Mouse (Mus musculus): ENCODE data around the gene Sytl3. TPM values are rescaled to one million over a fixed set of nuclear protein-coding genes. Genes with fewer than 3 reads are reported as not detected.
"Not testable (repeated sequence)": the region's sequence is repeated elsewhere in the genome, so short reads cannot be mapped to it uniquely, and the experiment has no call there.

Sytl3 gene
- polyA plus RNA-seq, 1 experiment from 2014 or later = 0.13 TPM

- H3K27me3 ChIP-seq (ENCODE audit: insufficient read depth, low read length); H3K9ac ChIP-seq; ATAC-seq (ENCODE audit: insufficient read depth); H3K4me1 ChIP-seq (ENCODE audit: insufficient read depth); H3K27ac ChIP-seq (ENCODE audit: low read depth); H3K36me3 ChIP-seq (ENCODE audit: insufficient read depth); H3K9me3 ChIP-seq (ENCODE audit: low read depth, low read length); DNase-seq; H3K4me2 ChIP-seq; H3K4me3 ChIP-seq (ENCODE audit: low read depth, low read length): not testable (repeated sequence)
- 52% methylated on average over 3 of the region's 3 CpGs for WGBS
Observed at GRCm38 (mm10) chr17:6662840-6663239, 3.9 kb downstream of the Sytl3 start.

GRCm38 (mm10) chr17:6665389-6665788 is 6.5 kb downstream of the Sytl3 start:
- H3K4me3 ChIP-seq (ENCODE audit: low read depth, low read length); H3K27ac ChIP-seq (ENCODE audit: low read depth); ATAC-seq (ENCODE audit: insufficient read depth); DNase-seq; H3K9me3 ChIP-seq (ENCODE audit: low read depth, low read length); H3K27me3 ChIP-seq (ENCODE audit: insufficient read depth, low read length); H3K36me3 ChIP-seq (ENCODE audit: insufficient read depth); H3K4me1 ChIP-seq (ENCODE audit: insufficient read depth); H3K4me2 ChIP-seq; H3K9ac ChIP-seq: not testable (repeated sequence)
- WGBS = 79% methylated on average over 4 of the region's 5 CpGs

GRCm38 (mm10) chr17:6668522-6668921 is 9.6 kb downstream of the Sytl3 start:
- 0 out of 2 replicates have a peak, but pooled peaks have one; percentile 14 for ATAC-seq (ENCODE audit: insufficient read depth)
- H3K9me3 ChIP-seq (ENCODE audit: low read depth, low read length); H3K4me3 ChIP-seq (ENCODE audit: low read depth, low read length); H3K27me3 ChIP-seq (ENCODE audit: insufficient read depth, low read length); H3K4me2 ChIP-seq; H3K4me1 ChIP-seq (ENCODE audit: insufficient read depth); H3K9ac ChIP-seq; H3K27ac ChIP-seq (ENCODE audit: low read depth); DNase-seq; H3K36me3 ChIP-seq (ENCODE audit: insufficient read depth): not testable (repeated sequence)
- WGBS = no CpG with 5 or more reads among the region's 6 CpGs

GRCm38 (mm10) chr17:6674297-6674696 is 15.4 kb downstream of the Sytl3 start:
- H3K4me1 ChIP-seq (ENCODE audit: insufficient read depth); DNase-seq; H3K9me3 ChIP-seq (ENCODE audit: low read depth, low read length); H3K27me3 ChIP-seq (ENCODE audit: insufficient read depth, low read length); H3K4me2 ChIP-seq; H3K36me3 ChIP-seq (ENCODE audit: insufficient read depth); H3K9ac ChIP-seq; H3K4me3 ChIP-seq (ENCODE audit: low read depth, low read length); H3K27ac ChIP-seq (ENCODE audit: low read depth): not testable (repeated sequence)
- 27% methylated on average over 4 of the region's 5 CpGs for WGBS
- 0 out of 2 replicates have a peak, but pooled peaks have one; percentile 35 for ATAC-seq (ENCODE audit: insufficient read depth)

- H3K4me1 ChIP-seq (ENCODE audit: insufficient read depth); DNase-seq; H3K4me2 ChIP-seq; H3K27ac ChIP-seq (ENCODE audit: low read depth); ATAC-seq (ENCODE audit: insufficient read depth); H3K9ac ChIP-seq; H3K27me3 ChIP-seq (ENCODE audit: insufficient read depth, low read length); H3K36me3 ChIP-seq (ENCODE audit: insufficient read depth); H3K9me3 ChIP-seq (ENCODE audit: low read depth, low read length); H3K4me3 ChIP-seq (ENCODE audit: low read depth, low read length): not testable (repeated sequence)
- WGBS = 57% methylated on average over 1 of the region's 2 CpGs
Observed at GRCm38 (mm10) chr17:6678063-6678462, 19.2 kb downstream of the Sytl3 start.

GRCm38 (mm10) chr17:6681721-6682120 is 22.8 kb downstream of the Sytl3 start:
- not testable (repeated sequence) for H3K9ac ChIP-seq; H3K4me1 ChIP-seq (ENCODE audit: insufficient read depth); H3K4me3 ChIP-seq (ENCODE audit: low read depth, low read length); ATAC-seq (ENCODE audit: insufficient read depth); H3K9me3 ChIP-seq (ENCODE audit: low read depth, low read length); H3K4me2 ChIP-seq; DNase-seq; H3K27me3 ChIP-seq (ENCODE audit: insufficient read depth, low read length); H3K27ac ChIP-seq (ENCODE audit: low read depth); H3K36me3 ChIP-seq (ENCODE audit: insufficient read depth)
- 51% methylated on average over 4 of the region's 4 CpGs for WGBS

- H3K27ac ChIP-seq (ENCODE audit: low read depth); DNase-seq; H3K9ac ChIP-seq; H3K27me3 ChIP-seq (ENCODE audit: insufficient read depth, low read length); H3K4me1 ChIP-seq (ENCODE audit: insufficient read depth); ATAC-seq (ENCODE audit: insufficient read depth); H3K9me3 ChIP-seq (ENCODE audit: low read depth, low read length); H3K36me3 ChIP-seq (ENCODE audit: insufficient read depth); H3K4me2 ChIP-seq; H3K4me3 ChIP-seq (ENCODE audit: low read depth, low read length): not testable (repeated sequence)
- WGBS = no CpG with 5 or more reads among the region's 5 CpGs
Observed at GRCm38 (mm10) chr17:6683702-6684101, 24.8 kb downstream of the Sytl3 start.

GRCm38 (mm10) chr17:6684464-6685287 is 25.8 kb downstream of the Sytl3 start:
- peak; percentile 88 for ATAC-seq (ENCODE audit: insufficient read depth)
- not testable (repeated sequence) for DNase-seq; H3K27ac ChIP-seq (ENCODE audit: low read depth); H3K27me3 ChIP-seq (ENCODE audit: insufficient read depth, low read length); H3K4me3 ChIP-seq (ENCODE audit: low read depth, low read length); H3K4me1 ChIP-seq (ENCODE audit: insufficient read depth); H3K4me2 ChIP-seq; H3K9me3 ChIP-seq (ENCODE audit: low read depth, low read length); H3K9ac ChIP-seq; H3K36me3 ChIP-seq (ENCODE audit: insufficient read depth)
- WGBS = no CpG with 5 or more reads among the region's 4 CpGs

- not testable (repeated sequence) for H3K4me2 ChIP-seq; H3K9me3 ChIP-seq (ENCODE audit: low read depth, low read length); H3K27me3 ChIP-seq (ENCODE audit: insufficient read depth, low read length); H3K4me3 ChIP-seq (ENCODE audit: low read depth, low read length); DNase-seq; H3K4me1 ChIP-seq (ENCODE audit: insufficient read depth); H3K27ac ChIP-seq (ENCODE audit: low read depth); H3K36me3 ChIP-seq (ENCODE audit: insufficient read depth); H3K9ac ChIP-seq
- ATAC-seq (ENCODE audit: insufficient read depth) = peak; percentile 56; the same call in 1 of the 2 replicates
- 12% methylated on average over 3 of the region's 8 CpGs for WGBS
Observed at GRCm38 (mm10) chr17:6685288-6685818, 26.5 kb downstream of the Sytl3 start.

GRCm38 (mm10) chr17:6686299-6686971 is 27.5 kb downstream of the Sytl3 start:
- not testable (repeated sequence) for H3K4me1 ChIP-seq (ENCODE audit: insufficient read depth); H3K36me3 ChIP-seq (ENCODE audit: insufficient read depth); H3K4me2 ChIP-seq; ATAC-seq (ENCODE audit: insufficient read depth); H3K9ac ChIP-seq; H3K9me3 ChIP-seq (ENCODE audit: low read depth, low read length); DNase-seq; H3K27me3 ChIP-seq (ENCODE audit: insufficient read depth, low read length); H3K27ac ChIP-seq (ENCODE audit: low read depth); H3K4me3 ChIP-seq (ENCODE audit: low read depth, low read length)
- WGBS = 94% methylated on average over 2 of the region's 4 CpGs

All from lung, embryonic 14.5 days (tissue).